Comparison of ENCODE assay signal across 8 mouse cellular contexts in the genomic region with DNA sequence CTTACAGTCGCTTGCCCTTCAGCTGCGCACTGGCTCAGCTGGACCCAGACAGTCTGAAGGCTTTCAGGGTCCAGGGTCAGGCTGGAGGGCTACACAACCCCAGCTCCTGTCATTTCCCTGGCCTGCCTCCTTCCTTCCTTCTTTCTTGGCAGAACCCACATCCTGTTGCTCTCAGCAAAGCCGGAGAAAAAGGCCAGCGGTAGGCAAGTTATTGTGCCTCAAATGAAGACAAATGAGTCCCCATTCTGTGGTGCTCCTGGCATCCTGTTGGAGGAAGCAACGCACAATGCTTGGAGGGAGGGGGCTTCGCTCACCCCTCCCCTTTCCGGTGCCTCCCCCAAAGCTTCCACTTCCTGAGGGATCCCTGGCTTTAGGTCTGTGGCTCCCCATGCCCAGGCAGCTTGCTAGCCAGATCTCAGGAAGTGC.
DNase-seq lines count a peak whose midpoint lies in the region; ATAC-seq lines count a peak whose summit lies in the region.

No protein-coding gene starts in this region.

- no peak overlapping the region for H3K4me3 ChIP-seq in midbrain, embryonic 16.5 days (ENCODE audit: low read depth, low read length)
- no peak overlapping the region for H3K4me3 ChIP-seq in midbrain, embryonic 13.5 days (replicated peaks)
- no peak overlapping the region for H3K4me3 ChIP-seq in embryonic facial prominence, embryonic 10.5 days
- H3K4me3 ChIP-seq in kidney, embryonic 16.5 days (ENCODE audit: low read length) = no peak overlapping the region

- peak; percentile 62; the same call in 1 of the 2 replicates for ATAC-seq in midbrain, embryonic 16.5 days
- no peak for ATAC-seq in midbrain, embryonic 13.5 days
- ATAC-seq in kidney, embryonic 16.5 days (ENCODE audit: low FRiP score, low TSS enrichment) = peak; percentile 87

- no peaks in the 10 kb centered on the region for H3K36me3 ChIP-seq in midbrain, embryonic 16.5 days (ENCODE audit: control insufficient read depth, insufficient read depth, low read length)
- H3K36me3 ChIP-seq in midbrain, embryonic 13.5 days = no peaks in the 10 kb centered on the region
- no peaks in the 10 kb centered on the region for H3K36me3 ChIP-seq in embryonic facial prominence, embryonic 10.5 days (replicated peaks)
- H3K36me3 ChIP-seq in kidney, embryonic 16.5 days (ENCODE audit: insufficient read depth, low read length) = no peaks in the 10 kb centered on the region

- H3K4me2 ChIP-seq in midbrain, embryonic 16.5 days (ENCODE audit: low read length) = no peak overlapping the region
- H3K4me2 ChIP-seq in midbrain, embryonic 13.5 days (replicated peaks) = no peak overlapping the region
- no peak overlapping the region for H3K4me2 ChIP-seq in kidney, embryonic 16.5 days (replicated peaks; ENCODE audit: low read depth, low read length)

- no peaks in the 10 kb centered on the region for H3K4me1 ChIP-seq in midbrain, embryonic 16.5 days (ENCODE audit: control insufficient read depth, insufficient read depth, low read length)
- H3K4me1 ChIP-seq in midbrain, embryonic 13.5 days (replicated peaks) = no peaks in the 10 kb centered on the region
- H3K4me1 ChIP-seq in embryonic facial prominence, embryonic 10.5 days = peaks cover 7% of the 10 kb centered on the region
- H3K4me1 ChIP-seq in kidney, embryonic 16.5 days (ENCODE audit: insufficient read depth, low read length) = peaks cover 10% of the 10 kb centered on the region

- peak; percentile 20 for DNase-seq in embryonic facial prominence, embryonic 10.5 days (ENCODE audit: low spot score)
- DNase-seq in heart, postnatal 10 days = peak; percentile 40 to 53
- DNase-seq in lung, postnatal 25 days (ENCODE audit: low spot score) = peak; percentile 81
- DNase-seq in thymus, postnatal 10 days (ENCODE audit: low spot score in 2 of 2) = peak; percentile 15 to 35
- DNase-seq in urinary bladder, adult 2 months (ENCODE audit: low spot score) = no peak

- no peak overlapping the region for H3K27ac ChIP-seq in midbrain, embryonic 16.5 days (ENCODE audit: low read length)
- no peak overlapping the region for H3K27ac ChIP-seq in midbrain, embryonic 13.5 days
- peak overlapping the region; percentile 58 for H3K27ac ChIP-seq in embryonic facial prominence, embryonic 10.5 days (replicated peaks)
- peak overlapping the region; percentile 78 for H3K27ac ChIP-seq in kidney, embryonic 16.5 days (ENCODE audit: low read length)

- no peaks in the 10 kb centered on the region for H3K9me3 ChIP-seq in midbrain, embryonic 16.5 days (replicated peaks; ENCODE audit: control insufficient read depth, low read length, poor library complexity, severe bottlenecking)
- H3K9me3 ChIP-seq in midbrain, embryonic 13.5 days = no peaks in the 10 kb centered on the region
- H3K9me3 ChIP-seq in embryonic facial prominence, embryonic 10.5 days = no peaks in the 10 kb centered on the region
- H3K9me3 ChIP-seq in kidney, embryonic 16.5 days (ENCODE audit: low read length) = no peaks in the 10 kb centered on the region

- intact Hi-C loops in heart, postnatal 10 days (cut with DNase I) = no loop called here

- no peaks in the 10 kb centered on the region for H3K27me3 ChIP-seq in midbrain, embryonic 16.5 days (ENCODE audit: control insufficient read depth, insufficient read depth, low read depth, low read length)
- no peaks in the 10 kb centered on the region for H3K27me3 ChIP-seq in midbrain, embryonic 13.5 days
- no peaks in the 10 kb centered on the region; the same call in 1 of the 2 replicates for H3K27me3 ChIP-seq in embryonic facial prominence, embryonic 10.5 days (replicated peaks; ENCODE audit: low read depth, poor library complexity, severe bottlenecking)
- no peaks in the 10 kb centered on the region for H3K27me3 ChIP-seq in kidney, embryonic 16.5 days (ENCODE audit: insufficient read depth, low read length)

- 61% methylated on average over 7 of the region's 7 CpGs for WGBS in midbrain, embryonic 16.5 days
- 57% methylated on average over 7 of the region's 7 CpGs for WGBS in midbrain, embryonic 13.5 days
- WGBS in embryonic facial prominence, embryonic 10.5 days = 53% methylated on average over 7 of the region's 7 CpGs
- WGBS in kidney, embryonic 16.5 days = 31% methylated on average over 7 of the region's 7 CpGs

- no peak overlapping the region for H3K9ac ChIP-seq in midbrain, embryonic 16.5 days (ENCODE audit: low read depth, low read length)
- H3K9ac ChIP-seq in midbrain, embryonic 13.5 days (replicated peaks) = no peak overlapping the region
- peak overlapping the region; percentile 52; the same call in 1 of the 2 replicates for H3K9ac ChIP-seq in kidney, embryonic 16.5 days (replicated peaks; ENCODE audit: low read length)

Comparison
In these comparisons a context has a peak if more than half of its experiments do, and no peak if none do; other contexts are left out.
1. H3K27ac ChIP-seq: peak in embryonic facial prominence, embryonic 10.5 days (single experiment) and kidney, embryonic 16.5 days (single experiment); none in midbrain, embryonic 16.5 days (single experiment) and midbrain, embryonic 13.5 days (single experiment).